Mouse (Mus musculus) erythroblast, embryonic 14.5 days (primary cell): ENCODE data around the gene Pla2g1b.

Source experiments
- GATA1 ChIP-seq: IDR thresholded peaks from 2 replicates; pipeline ENCODE4 v1.6.1; 2012; ENCODE audit warnings: low read length, inconsistent platforms, mixed read lengths
- TAL1 ChIP-seq: IDR thresholded peaks from 3 replicates; pipeline ENCODE4 v1.6.1; 2012; ENCODE audit warnings: low read length, inconsistent platforms, mixed read lengths

- TF ChIP-seq TAL1 (no peak), GATA1 (no peak)
Observed at GRCm38 (mm10) chr5:115483947-115484920, 18.2 kb downstream of the Pla2g1b start, which contains the start of gene Sirt4.
